Mouse (Mus musculus) ES-Bruce4 (cell line): ENCODE data around the gene Crmp1. TPM values are rescaled to one million over a fixed set of nuclear protein-coding genes. Genes with fewer than 3 reads are reported as not detected.

Source experiments
- H3K27ac ChIP-seq: 2 replicates; pipeline ENCODE4 v1.5.1; 2012; ENCODE audit warnings: low read length, inconsistent platforms; ENCODE audit not compliant: insufficient read depth
- H3K27me3 ChIP-seq: 2 replicates; pipeline ENCODE4 v1.6.1; 2012; ENCODE audit warnings: mild to moderate bottlenecking, low read length, inconsistent platforms; ENCODE audit not compliant: control insufficient read depth, poor library complexity, insufficient read depth, severe bottlenecking
- H3K36me3 ChIP-seq: 2 replicates; pipeline ENCODE4 v1.6.1; 2012; ENCODE audit warnings: inconsistent platforms, mild to moderate bottlenecking, low read length, moderate library complexity; ENCODE audit not compliant: control insufficient read depth, poor library complexity, insufficient read depth, severe bottlenecking
- H3K4me1 ChIP-seq: one replicate; pipeline ENCODE4 v1.8.1; 2011; ENCODE audit warnings: low read length; ENCODE audit not compliant: control insufficient read depth, insufficient read depth
- H3K4me3 ChIP-seq: 2 replicates; pipeline ENCODE4 v1.5.1; 2011; ENCODE audit warnings: low read depth, mild to moderate bottlenecking, low read length
- H3K9ac ChIP-seq: 2 replicates; pipeline ENCODE4 v1.6.1; 2012; ENCODE audit warnings: low read depth, mild to moderate bottlenecking, inconsistent platforms; ENCODE audit not compliant: poor library complexity, severe bottlenecking
- H3K9me3 ChIP-seq: replicated peaks from 2 replicates; pipeline ENCODE4 v1.6.1; 2012; ENCODE audit warnings: mild to moderate bottlenecking, low read length, inconsistent platforms; ENCODE audit not compliant: control insufficient read depth, poor library complexity, insufficient read depth, severe bottlenecking
- CTCF ChIP-seq: IDR thresholded peaks from one replicate; pipeline ENCODE4 v1.8.1; 2011; ENCODE audit warnings: low read depth, low read length
- EP300 ChIP-seq: IDR thresholded peaks from 2 replicates; pipeline ENCODE4 v1.6.1; 2011; ENCODE audit warnings: low read depth, low read length; ENCODE audit not compliant: insufficient read depth
- POLR2A ChIP-seq: IDR thresholded peaks from one replicate; pipeline ENCODE4 v1.8.1; 2011; ENCODE audit warnings: low read length; ENCODE audit not compliant: insufficient read depth
- polyA plus RNA-seq: library from polyadenylated mRNA; stranded (reverse); fragments of >200 nt; gene quantifications from 2 replicates; pipeline ENCODE4 v1.2.4, GENCODE M21; 2011; ENCODE audit warnings: low read depth; ENCODE audit not compliant: missing spikeins, insufficient read depth, insufficient read length

Gene Crmp1
- polyA plus RNA-seq, 1 experiment, result 17.4 TPM

GRCm38 (mm10) chr5:37246138-37246910, 4.6 kb downstream of the Crmp1 start:
- Histone ChIP-seq H3K4me3 (peak overlapping the region; percentile 71), H3K4me1 (peaks cover 5% of the 10 kb centered on the region), H3K9me3 (no peaks in the 10 kb centered on the region), H3K9ac (peak overlapping the region; percentile 67), H3K27me3 (no peaks in the 10 kb centered on the region), H3K27ac (peak overlapping the region; percentile 79), H3K36me3 (no peaks in the 10 kb centered on the region)
- TF ChIP-seq CTCF (no peak), POLR2A (no peak), EP300 (peak; percentile 94)

GRCm38 (mm10) chr5:37247456-37247855, 5.7 kb downstream of the Crmp1 start:
- Histone ChIP-seq H3K36me3 (no peaks in the 10 kb centered on the region), H3K9ac (no peak overlapping the region), H3K9me3 (no peaks in the 10 kb centered on the region), H3K27me3 (no peaks in the 10 kb centered on the region), H3K27ac (peak overlapping the region; percentile 66), H3K4me1 (peaks cover 5% of the 10 kb centered on the region), H3K4me3 (peak overlapping the region; percentile 1; the same call in 1 of the 2 replicates)
- TF ChIP-seq EP300 (peak; percentile 92), CTCF (no peak)

GRCm38 (mm10) chr5:37248870-37249269, 7.1 kb downstream of the Crmp1 start:
- H3K36me3 ChIP-seq, result no peaks in the 10 kb centered on the region
- no peaks in the 10 kb centered on the region for H3K27me3 ChIP-seq
- H3K9me3 ChIP-seq, result no peaks in the 10 kb centered on the region
- peaks cover 2% of the 10 kb centered on the region for H3K4me1 ChIP-seq
- no peak for TF ChIP-seq CTCF
- TF ChIP-seq EP300, result peak; percentile 72
- no peak for TF ChIP-seq POLR2A
- no peak overlapping the region for H3K9ac ChIP-seq
- no peak overlapping the region for H3K27ac ChIP-seq
- no peak overlapping the region for H3K4me3 ChIP-seq

- H3K27me3 ChIP-seq, result no peaks in the 10 kb centered on the region
- no peak overlapping the region for H3K9ac ChIP-seq
- no peaks in the 10 kb centered on the region for H3K9me3 ChIP-seq
- no peak for TF ChIP-seq POLR2A
- no peak for TF ChIP-seq EP300
- TF ChIP-seq CTCF, result no peak
- H3K36me3 ChIP-seq, result no peaks in the 10 kb centered on the region
- no peak overlapping the region for H3K27ac ChIP-seq
- H3K4me1 ChIP-seq, result peaks cover 2% of the 10 kb centered on the region
- H3K4me3 ChIP-seq, result no peak overlapping the region
These were observed 9.9 kb downstream of the Crmp1 start for GRCm38 (mm10) chr5:37251596-37251995.

- TF ChIP-seq EP300 (no peak), POLR2A (no peak), CTCF (no peak)
- H3K4me1 ChIP-seq, result peaks cover 2% of the 10 kb centered on the region
- no peak overlapping the region for H3K27ac ChIP-seq
- no peak overlapping the region for H3K4me3 ChIP-seq
- H3K9me3 ChIP-seq, result no peaks in the 10 kb centered on the region
- no peaks in the 10 kb centered on the region for H3K27me3 ChIP-seq
- no peak overlapping the region for H3K9ac ChIP-seq
- no peaks in the 10 kb centered on the region for H3K36me3 ChIP-seq
These were observed 10.5 kb downstream of the Crmp1 start for GRCm38 (mm10) chr5:37252101-37252804.

GRCm38 (mm10) chr5:37254523-37254922, 12.8 kb downstream of the Crmp1 start:
- H3K27me3 ChIP-seq, result no peaks in the 10 kb centered on the region
- TF ChIP-seq POLR2A (no peak), EP300 (no peak), CTCF (no peak)
- H3K9ac ChIP-seq, result no peak overlapping the region
- no peaks in the 10 kb centered on the region for H3K36me3 ChIP-seq
- H3K4me3 ChIP-seq, result no peak overlapping the region
- peaks cover 2% of the 10 kb centered on the region for H3K4me1 ChIP-seq
- H3K27ac ChIP-seq, result no peak overlapping the region
- H3K9me3 ChIP-seq, result no peaks in the 10 kb centered on the region
